18 mouse cellular contexts compared by ENCODE assay signal in genomic region chr3:34495615-34496014, GRCm38 (mm10).
DNase-seq lines count a peak whose midpoint lies in the region; ATAC-seq and TF ChIP-seq lines count a peak whose summit lies in the region.
"Had no signal": no experiment of that assay in that cellular context is flagged by ENCODE, and none has a peak within 500 bp of the region (broad histone marks: within the 10 kb centered on the region; RNA-seq: fewer than 3 reads in every experiment).

No protein-coding gene starts in this region.

- no peak overlapping the region for H3K27ac ChIP-seq in intestine, postnatal 0 days (ENCODE audit: low read depth, low read length)
- H3K27ac ChIP-seq: heart, embryonic 15.5 days; hindbrain, embryonic 10.5 days; limb, embryonic 10.5 days; liver, embryonic 12.5 days; neural tube, embryonic 12.5 days had no signal

- no peak for TF ChIP-seq CTCF in intestine, postnatal 0 days (IDR thresholded peaks at IDR 0.05; ENCODE audit: low read depth)

- 47% methylated on average over 3 of the region's 3 CpGs for WGBS in intestine, postnatal 0 days

- H3K9ac ChIP-seq in intestine, postnatal 0 days (ENCODE audit: low read depth, low read length) = no peak overlapping the region
- H3K9ac ChIP-seq: heart, embryonic 15.5 days; liver, embryonic 12.5 days; neural tube, embryonic 12.5 days had no signal

- no peaks in the 10 kb centered on the region for H3K36me3 ChIP-seq in intestine, postnatal 0 days (ENCODE audit: control insufficient read depth, insufficient read depth)
- H3K36me3 ChIP-seq: heart, embryonic 15.5 days; hindbrain, embryonic 10.5 days; limb, embryonic 10.5 days; liver, embryonic 12.5 days; neural tube, embryonic 12.5 days had no signal

- H3K4me3 ChIP-seq in intestine, postnatal 0 days (ENCODE audit: low read depth, low read length) = no peak overlapping the region
- H3K4me3 ChIP-seq: heart, embryonic 15.5 days; hindbrain, embryonic 10.5 days; limb, embryonic 10.5 days; liver, embryonic 12.5 days; neural tube, embryonic 12.5 days had no signal

- no peaks in the 10 kb centered on the region for H3K4me1 ChIP-seq in intestine, postnatal 0 days (replicated peaks; ENCODE audit: control insufficient read depth, insufficient read depth, low read length)
- H3K4me1 ChIP-seq: heart, embryonic 15.5 days; hindbrain, embryonic 10.5 days; limb, embryonic 10.5 days; liver, embryonic 12.5 days; neural tube, embryonic 12.5 days had no signal

- no peaks in the 10 kb centered on the region for H3K27me3 ChIP-seq in intestine, postnatal 0 days (replicated peaks; ENCODE audit: control insufficient read depth, insufficient read depth, low read length)
- H3K27me3 ChIP-seq: heart, embryonic 15.5 days; liver, embryonic 12.5 days; neural tube, embryonic 12.5 days had no signal

- H3K9me3 ChIP-seq in intestine, postnatal 0 days (ENCODE audit: control insufficient read depth) = no peaks in the 10 kb centered on the region
- H3K9me3 ChIP-seq: heart, embryonic 15.5 days; hindbrain, embryonic 10.5 days; limb, embryonic 10.5 days; liver, embryonic 12.5 days; neural tube, embryonic 12.5 days had no signal

- ATAC-seq in intestine, postnatal 0 days = no peak
- no peak for ATAC-seq in cerebellum, adult (ENCODE audit: insufficient number of reproducible peaks, low FRiP score, low TSS enrichment)
- ATAC-seq: forebrain, embryonic 16.5 days; inflammation-experienced regulatory T-cells, adult 6 months; liver, embryonic 12.5 days had no signal

- H3K4me2 ChIP-seq in intestine, postnatal 0 days (replicated peaks; ENCODE audit: low read depth) = no peak overlapping the region
- H3K4me2 ChIP-seq: heart, embryonic 15.5 days; liver, embryonic 12.5 days; neural tube, embryonic 12.5 days had no signal

- DNase-seq in adrenal gland, postnatal 14 days = peak; percentile 13
- DNase-seq in adrenal gland, postnatal 4 days (ENCODE audit: low spot score in 2 of 2) = no peak
- peak; percentile 69 for DNase-seq in right cerebral cortex, adult 18-20 months
- DNase-seq in right cerebral cortex, postnatal 14 days = no peak
- peak; percentile 55 to 59 for DNase-seq in left cerebral cortex, adult 9 months (ENCODE audit: low spot score in 2 of 2)
- DNase-seq: cerebellum, adult 18-20 months; kidney, postnatal 10 days; spleen, adult 18-20 months; thymus, postnatal 25 days had no signal

Comparison
In these comparisons a context has a peak if more than half of its experiments do, and no peak if none do; other contexts are left out.
1. DNase-seq: peak in adrenal gland, postnatal 14 days (single experiment), right cerebral cortex, adult 18-20 months (single experiment) and left cerebral cortex, adult 9 months (2 of 2); none in adrenal gland, postnatal 4 days (0 of 2) and right cerebral cortex, postnatal 14 days (single experiment).